Mouse (Mus musculus) induced T-regulatory cell, adult 2 months (primary cell): ENCODE data around the gene Med14.

ENCODE experiments used
- DNase-seq: peaks from one replicate; pipeline ENCODE4 v3.0.0-alpha.2; 2012; ENCODE audit warnings: low read depth

The Med14 gene

DNA sequence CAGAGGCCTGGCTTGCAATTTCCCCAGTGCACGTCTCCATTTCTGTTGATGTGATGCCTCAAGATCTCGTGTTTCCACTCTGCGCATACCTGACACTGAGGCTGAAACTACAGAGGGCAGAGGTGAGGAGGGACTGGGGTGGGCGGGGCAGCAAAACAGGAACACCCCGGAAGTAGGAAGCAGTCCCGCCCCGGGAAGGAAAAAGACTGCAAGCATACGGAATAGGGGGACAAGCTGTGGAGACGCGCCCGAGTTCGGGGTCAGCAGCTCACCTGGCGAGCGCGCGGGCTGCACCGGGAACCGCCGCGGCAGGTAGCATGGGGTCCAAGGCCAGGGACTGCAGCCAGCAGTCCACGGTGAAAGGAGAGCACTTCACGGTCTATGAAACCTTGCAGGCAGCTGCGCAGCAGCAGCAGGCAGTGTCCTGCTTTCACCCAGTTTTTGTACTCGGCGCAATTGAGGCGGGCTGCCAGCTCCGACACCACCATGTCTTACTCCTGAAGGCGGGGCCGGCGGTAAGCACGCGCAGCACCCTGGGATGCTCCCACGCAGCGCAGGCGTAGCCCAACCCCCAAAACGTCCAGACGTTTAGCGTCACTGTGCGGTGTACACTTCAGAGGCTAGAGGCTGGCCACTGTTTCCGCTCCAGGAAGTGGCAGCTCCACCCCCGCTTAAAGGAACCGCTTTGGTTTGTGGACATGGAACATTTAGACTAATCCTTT is 88.7 kb downstream of the Med14 start, which contains the start of gene 1810030O07Rik:
Gene 1810030O07Rik, minus strand, starts transcription at position 615 of the 722 bp plus-strand sequence.
- DNase-seq, result peak; percentile 93

DNA sequence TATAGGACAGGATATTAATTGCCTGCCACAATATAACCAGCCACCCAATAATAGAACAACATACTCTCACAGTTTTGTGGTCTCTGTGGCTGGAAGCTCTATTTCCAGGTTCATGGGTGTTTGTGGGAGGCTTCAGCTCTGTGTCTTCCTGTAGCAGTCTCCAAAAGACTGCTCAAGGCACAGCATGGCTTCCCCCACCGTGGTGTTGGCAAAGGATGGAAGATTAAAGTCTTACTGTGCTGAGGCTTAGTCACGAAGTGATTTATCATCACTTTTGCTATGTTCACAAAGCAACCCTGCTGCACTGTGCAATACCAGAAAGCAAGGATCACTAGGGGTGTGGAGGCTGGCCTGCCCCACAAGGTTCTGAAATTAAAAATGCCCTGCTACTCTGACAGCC is 108.0 kb downstream of the Med14 start:
- DNase-seq, result no peak

GRCm38 (mm10) chrX:12651906-12652305 is 110.0 kb downstream of the Med14 start:
- DNase-seq, result no peak

DNA sequence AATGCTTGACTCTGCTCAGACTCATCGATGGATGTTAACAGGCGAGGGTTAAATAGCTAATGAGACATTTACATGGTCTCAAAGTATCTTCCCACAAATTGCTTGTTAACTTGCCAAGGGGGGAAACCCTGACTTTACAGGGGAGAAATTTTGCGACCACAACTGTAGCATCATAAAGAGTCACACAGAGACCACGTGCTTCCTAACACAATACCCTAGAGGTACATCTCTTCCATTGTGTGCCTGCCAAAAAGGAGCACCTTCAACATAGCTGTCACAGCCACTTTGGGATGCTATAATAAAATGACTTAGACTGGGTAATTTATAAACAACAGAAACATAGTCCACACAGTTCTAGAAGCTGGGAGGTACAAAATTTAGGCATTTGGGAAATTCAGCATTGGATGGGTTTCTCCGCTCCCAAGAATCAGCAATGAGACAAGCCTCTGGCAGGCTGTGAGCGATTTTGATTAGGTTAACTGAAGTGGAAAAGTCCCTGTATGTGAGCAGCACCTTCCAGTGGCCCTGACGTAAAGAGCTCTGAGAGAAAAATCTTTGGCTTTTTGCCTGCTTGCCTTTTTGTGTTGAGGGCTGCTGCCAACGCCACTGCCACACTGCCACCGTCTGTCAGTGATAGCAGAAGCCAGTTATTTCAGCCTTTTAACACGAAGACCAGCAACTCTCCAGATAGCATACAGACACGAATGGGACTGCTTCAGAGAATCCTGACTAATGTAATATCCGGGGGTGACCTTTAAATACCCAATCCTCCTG is 116.2 kb downstream of the Med14 start:
- DNase-seq, result no peak

GRCm38 (mm10) chrX:12644976-12645375 is 116.9 kb downstream of the Med14 start:
- no peak for DNase-seq
